Mouse (Mus musculus): Measurements from ENCODE around the gene Stat4.

Stat4 gene

GRCm38 (mm10) chr1:51986848-51987247 is at the start of gene Stat4:
Stat4 (plus strand) TSS chr1:51987148.
- in situ Hi-C loops (cut with MboI; ENCODE audit: low pct_unique_long_range_greater_than_20kb in 1 of 2, low sequenced_read_pairs in 2 of 2, unreplicated experiment in 1 of 2) = no loop called here

GRCm38 (mm10) chr1:51938357-51938756 is 48.6 kb upstream of the Stat4 start:
- in situ Hi-C loops (cut with MboI; ENCODE audit: low pct_unique_long_range_greater_than_20kb in 1 of 2, low sequenced_read_pairs in 2 of 2, unreplicated experiment in 1 of 2) = no loop called here

GRCm38 (mm10) chr1:51944755-51945154 is 42.2 kb upstream of the Stat4 start:
- in situ Hi-C loops (cut with MboI; ENCODE audit: low pct_unique_long_range_greater_than_20kb in 1 of 2, low sequenced_read_pairs in 2 of 2, unreplicated experiment in 1 of 2) = loop anchor here (10.0 kb wide), 1 partner anchor 300 kb away; no protein-coding TSS in a partner anchor

- in situ Hi-C loops (cut with MboI; ENCODE audit: low pct_unique_long_range_greater_than_20kb in 1 of 2, low sequenced_read_pairs in 2 of 2, unreplicated experiment in 1 of 2) = loop anchor here (10.0 kb wide), 1 partner anchor 302 kb away; no protein-coding TSS in a partner anchor
Observed at GRCm38 (mm10) chr1:51947116-51947515, 39.8 kb upstream of the Stat4 start.

- in situ Hi-C loops (cut with MboI; ENCODE audit: low pct_unique_long_range_greater_than_20kb in 1 of 2, low sequenced_read_pairs in 2 of 2, unreplicated experiment in 1 of 2) = no loop called here
Observed at GRCm38 (mm10) chr1:51964647-51965046, 22.3 kb upstream of the Stat4 start.

GRCm38 (mm10) chr1:51968994-51969393 is 18.0 kb upstream of the Stat4 start:
- in situ Hi-C loops (cut with MboI; ENCODE audit: low pct_unique_long_range_greater_than_20kb in 1 of 2, low sequenced_read_pairs in 2 of 2, unreplicated experiment in 1 of 2) = no loop called here

- in situ Hi-C loops (cut with MboI; ENCODE audit: low pct_unique_long_range_greater_than_20kb in 1 of 2, low sequenced_read_pairs in 2 of 2, unreplicated experiment in 1 of 2) = no loop called here
Observed at GRCm38 (mm10) chr1:51970182-51970581, 16.8 kb upstream of the Stat4 start.

GRCm38 (mm10) chr1:51975589-51975988 is 11.4 kb upstream of the Stat4 start:
- in situ Hi-C loops (cut with MboI; ENCODE audit: low pct_unique_long_range_greater_than_20kb in 1 of 2, low sequenced_read_pairs in 2 of 2, unreplicated experiment in 1 of 2) = no loop called here

GRCm38 (mm10) chr1:51979048-51979447 is 7.9 kb upstream of the Stat4 start:
- in situ Hi-C loops (cut with MboI; ENCODE audit: low pct_unique_long_range_greater_than_20kb in 1 of 2, low sequenced_read_pairs in 2 of 2, unreplicated experiment in 1 of 2) = no loop called here

- in situ Hi-C loops (cut with MboI; ENCODE audit: low pct_unique_long_range_greater_than_20kb in 1 of 2, low sequenced_read_pairs in 2 of 2, unreplicated experiment in 1 of 2) = no loop called here
Observed at GRCm38 (mm10) chr1:51991983-51992609, 5.1 kb downstream of the Stat4 start.

- in situ Hi-C loops (cut with MboI; ENCODE audit: low pct_unique_long_range_greater_than_20kb in 1 of 2, low sequenced_read_pairs in 2 of 2, unreplicated experiment in 1 of 2) = loop anchor here in 1 of 2 experiments (5.0 kb wide), 1 partner anchor 101 kb away; no protein-coding TSS in a partner anchor
Observed at GRCm38 (mm10) chr1:51996056-51996455, 9.1 kb downstream of the Stat4 start.

GRCm38 (mm10) chr1:51996751-51997659 is 10.1 kb downstream of the Stat4 start:
- in situ Hi-C loops (cut with MboI; ENCODE audit: low pct_unique_long_range_greater_than_20kb in 1 of 2, low sequenced_read_pairs in 2 of 2, unreplicated experiment in 1 of 2) = loop anchor here in 1 of 2 experiments (5.0 kb wide), 1 partner anchor 100 kb away; no protein-coding TSS in a partner anchor

- in situ Hi-C loops (cut with MboI; ENCODE audit: low pct_unique_long_range_greater_than_20kb in 1 of 2, low sequenced_read_pairs in 2 of 2, unreplicated experiment in 1 of 2) = loop anchor here in 1 of 2 experiments (5.0 kb wide), 1 partner anchor 99 kb away; no protein-coding TSS in a partner anchor
Observed at GRCm38 (mm10) chr1:51998542-51998941, 11.6 kb downstream of the Stat4 start.

- in situ Hi-C loops (cut with MboI; ENCODE audit: low pct_unique_long_range_greater_than_20kb in 1 of 2, low sequenced_read_pairs in 2 of 2, unreplicated experiment in 1 of 2) = loop anchor here (10.0 kb wide), 2 partner anchors 71 to 81 kb away; no protein-coding TSS in a partner anchor
Observed at GRCm38 (mm10) chr1:52004096-52004495, 17.1 kb downstream of the Stat4 start.

- in situ Hi-C loops (cut with MboI; ENCODE audit: low pct_unique_long_range_greater_than_20kb in 1 of 2, low sequenced_read_pairs in 2 of 2, unreplicated experiment in 1 of 2) = loop anchor here (10.0 kb wide), 2 partner anchors 66 to 76 kb away; no protein-coding TSS in a partner anchor
Observed at GRCm38 (mm10) chr1:52008443-52008842, 21.5 kb downstream of the Stat4 start.

GRCm38 (mm10) chr1:52008947-52009346 is 22.0 kb downstream of the Stat4 start:
- in situ Hi-C loops (cut with MboI; ENCODE audit: low pct_unique_long_range_greater_than_20kb in 1 of 2, low sequenced_read_pairs in 2 of 2, unreplicated experiment in 1 of 2) = loop anchor here (10.0 kb wide), 2 partner anchors 66 to 76 kb away; no protein-coding TSS in a partner anchor

GRCm38 (mm10) chr1:52010741-52011140 is 23.8 kb downstream of the Stat4 start:
- in situ Hi-C loops (cut with MboI; ENCODE audit: low pct_unique_long_range_greater_than_20kb in 1 of 2, low sequenced_read_pairs in 2 of 2, unreplicated experiment in 1 of 2) = no loop called here

- in situ Hi-C loops (cut with MboI; ENCODE audit: low pct_unique_long_range_greater_than_20kb in 1 of 2, low sequenced_read_pairs in 2 of 2, unreplicated experiment in 1 of 2) = no loop called here
Observed at GRCm38 (mm10) chr1:52011227-52011626, 24.3 kb downstream of the Stat4 start.

- in situ Hi-C loops (cut with MboI; ENCODE audit: low pct_unique_long_range_greater_than_20kb in 1 of 2, low sequenced_read_pairs in 2 of 2, unreplicated experiment in 1 of 2) = no loop called here
Observed at GRCm38 (mm10) chr1:52012231-52012630, 25.3 kb downstream of the Stat4 start.

Data from mouse embryonic stem cell (cell line).